Mouse (Mus musculus) urinary bladder, postnatal 25 days (tissue): ENCODE measurements around the gene Tmem267.
A peak's percentile ranks its signal among the peaks of the same experiment; 100 is the strongest.
"Not testable (repeated sequence)": the region's sequence is repeated elsewhere in the genome, so short reads cannot be mapped to it uniquely, and the experiment has no call there.

Experiments
- DNase-seq: peaks from one replicate; pipeline ENCODE4 v3.0.0; 2022; ENCODE audit warnings: low spot score

Gene Tmem267

GRCm38 (mm10) chr13:119487880-119488580 is at the start of gene Tmem267, which contains the start of gene 3110070M22Rik:
Gene Tmem267 (plus strand): TSS chr13:119488039.
Gene 3110070M22Rik (minus strand): TSS chr13:119488383.
- peak; percentile 89 for DNase-seq

DNA sequence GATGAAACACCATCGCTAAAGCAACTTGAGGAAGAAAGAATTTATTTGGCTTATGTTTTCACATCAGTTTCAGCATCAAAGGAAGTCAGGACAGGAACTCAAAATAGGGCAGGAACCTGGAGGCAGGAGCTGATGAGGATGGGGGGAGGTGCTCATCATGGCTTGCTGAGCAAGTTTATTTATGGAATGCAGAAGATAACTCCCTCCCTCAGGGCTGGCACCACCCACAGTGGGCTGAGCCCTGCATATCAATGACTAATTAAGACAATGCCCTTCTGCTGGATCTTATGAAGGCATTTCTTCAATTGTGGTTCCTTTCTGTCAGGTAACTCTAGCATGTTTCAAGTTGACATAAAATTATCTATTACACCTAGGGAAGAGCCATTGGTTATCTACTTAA is 45.6 kb upstream of the Tmem267 start:
- DNase-seq: no peak

DNA sequence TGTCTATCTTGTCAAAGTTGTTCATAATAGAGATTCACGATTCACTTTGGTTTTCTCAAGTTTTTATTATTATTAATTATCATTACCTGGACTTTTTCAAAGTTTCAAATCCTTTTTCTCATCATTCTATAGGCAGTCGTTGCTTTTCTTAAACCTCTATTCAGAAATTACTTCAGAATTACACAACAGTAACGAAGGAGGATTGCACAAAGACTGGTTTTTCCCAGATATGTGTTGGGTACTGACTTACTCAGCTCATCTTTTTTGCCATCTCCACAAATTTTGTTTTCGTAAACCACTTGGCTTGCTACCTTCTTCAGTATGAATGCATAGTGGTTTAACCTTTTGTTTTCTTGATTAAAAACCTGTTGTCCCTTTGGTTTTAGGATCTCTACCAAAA is 34.3 kb upstream of the Tmem267 start:
- DNase-seq: no peak

GRCm38 (mm10) chr13:119455082-119455481 is 32.8 kb upstream of the Tmem267 start:
- DNase-seq: no peak

GRCm38 (mm10) chr13:119456342-119456741 is 31.5 kb upstream of the Tmem267 start:
- no peak for DNase-seq

- DNase-seq: no peak
Measured at GRCm38 (mm10) chr13:119461900-119462595, 25.8 kb upstream of the Tmem267 start.

DNA sequence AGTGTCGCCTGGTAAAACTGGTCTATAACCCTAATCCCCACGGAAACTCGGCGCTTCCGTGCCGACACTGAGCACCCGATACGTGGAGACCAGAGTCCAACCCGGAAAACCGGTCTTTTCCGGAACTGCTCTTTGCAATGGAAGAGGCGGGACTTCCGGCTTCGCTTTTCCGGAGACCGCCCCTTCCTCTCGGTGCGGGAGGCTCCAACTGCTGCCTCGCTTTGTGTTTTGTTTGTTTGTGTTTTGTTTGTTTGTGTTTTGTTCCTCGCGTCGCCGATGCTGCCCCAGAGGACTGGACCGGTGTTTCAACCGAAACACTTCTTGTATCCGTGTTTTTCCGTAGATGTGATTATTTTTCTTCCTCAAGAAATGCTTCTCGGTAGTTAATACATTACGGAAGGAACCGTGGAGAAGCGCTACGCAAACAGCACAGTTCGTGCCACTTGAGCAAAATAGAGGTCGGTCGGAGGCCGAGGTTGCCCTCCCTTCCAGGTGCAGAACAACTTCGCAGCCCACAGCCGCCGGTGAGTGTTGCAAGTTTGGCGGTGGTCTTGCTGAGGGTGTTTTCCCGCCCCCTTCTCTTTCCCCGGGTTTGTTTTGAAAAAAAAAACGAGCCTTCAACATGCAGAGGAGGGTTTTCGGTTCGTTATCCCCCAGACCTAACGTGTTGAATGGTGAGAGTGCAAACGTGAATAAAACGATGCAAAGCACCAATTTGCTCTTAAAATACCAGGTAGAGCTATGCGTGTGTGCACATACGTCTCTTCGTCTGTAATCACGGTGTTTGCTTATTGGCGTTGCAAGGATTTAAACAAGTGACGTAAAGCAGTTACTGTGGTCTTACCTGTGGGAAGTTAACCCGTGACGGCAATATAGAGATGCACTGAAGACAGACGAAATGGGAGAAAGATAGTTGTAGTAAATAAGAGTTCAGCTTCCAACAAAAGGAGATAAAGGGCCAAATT is 25.0 kb upstream of the Tmem267 start, which contains the start of gene 4833420G17Rik:
TSS of gene 4833420G17Rik (plus strand) at position 173 of the 965 bp plus-strand sequence.
- DNase-seq: peak; percentile 83

DNA sequence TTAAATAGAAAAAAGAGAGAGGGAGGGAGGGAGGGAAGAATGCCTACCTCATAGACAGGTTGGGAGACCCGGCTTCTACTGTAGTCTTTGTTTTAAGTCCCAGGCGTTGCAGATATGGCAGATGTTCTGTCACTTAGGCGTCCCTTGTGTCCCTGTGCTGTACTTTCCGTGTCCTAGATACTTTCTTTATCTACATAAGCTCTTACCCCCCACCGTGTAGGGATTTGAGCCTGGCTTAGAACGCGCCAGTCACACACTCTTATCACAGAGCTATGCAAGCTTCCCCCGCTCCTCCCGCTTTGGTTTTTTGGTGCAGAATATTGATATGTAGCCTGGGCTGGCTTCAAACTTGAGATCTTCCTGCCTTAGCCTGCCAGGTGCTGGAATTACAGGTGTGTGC is 11.2 kb upstream of the Tmem267 start:
- no peak for DNase-seq

GRCm38 (mm10) chr13:119477789-119478188 is 10.1 kb upstream of the Tmem267 start:
- no peak for DNase-seq

GRCm38 (mm10) chr13:119487354-119487753 is 485 bp upstream of the Tmem267 start:
- DNase-seq: no peak

DNA sequence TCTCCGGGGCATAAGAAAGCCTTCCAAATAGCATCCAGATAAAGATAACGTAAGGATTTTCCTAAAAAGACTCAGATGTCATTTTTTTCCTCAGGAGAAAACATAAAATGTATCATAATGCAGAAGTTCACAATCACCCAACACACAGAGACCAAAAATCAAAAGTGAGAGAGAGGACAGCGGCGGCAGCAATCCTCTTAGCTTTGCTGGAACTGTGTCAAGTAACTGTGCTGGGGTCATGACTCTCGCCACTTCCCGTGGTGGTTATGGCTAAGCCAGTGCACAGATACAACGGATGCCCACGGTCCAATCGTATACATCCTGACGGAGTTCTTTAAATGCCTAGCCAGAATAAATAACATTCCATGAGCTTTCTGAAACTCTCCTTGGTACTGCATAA is 4.2 kb downstream of the Tmem267 start:
- DNase-seq: not testable (repeated sequence)

- not testable (repeated sequence) for DNase-seq
Measured at GRCm38 (mm10) chr13:119494938-119495337, 7.1 kb downstream of the Tmem267 start.

DNA sequence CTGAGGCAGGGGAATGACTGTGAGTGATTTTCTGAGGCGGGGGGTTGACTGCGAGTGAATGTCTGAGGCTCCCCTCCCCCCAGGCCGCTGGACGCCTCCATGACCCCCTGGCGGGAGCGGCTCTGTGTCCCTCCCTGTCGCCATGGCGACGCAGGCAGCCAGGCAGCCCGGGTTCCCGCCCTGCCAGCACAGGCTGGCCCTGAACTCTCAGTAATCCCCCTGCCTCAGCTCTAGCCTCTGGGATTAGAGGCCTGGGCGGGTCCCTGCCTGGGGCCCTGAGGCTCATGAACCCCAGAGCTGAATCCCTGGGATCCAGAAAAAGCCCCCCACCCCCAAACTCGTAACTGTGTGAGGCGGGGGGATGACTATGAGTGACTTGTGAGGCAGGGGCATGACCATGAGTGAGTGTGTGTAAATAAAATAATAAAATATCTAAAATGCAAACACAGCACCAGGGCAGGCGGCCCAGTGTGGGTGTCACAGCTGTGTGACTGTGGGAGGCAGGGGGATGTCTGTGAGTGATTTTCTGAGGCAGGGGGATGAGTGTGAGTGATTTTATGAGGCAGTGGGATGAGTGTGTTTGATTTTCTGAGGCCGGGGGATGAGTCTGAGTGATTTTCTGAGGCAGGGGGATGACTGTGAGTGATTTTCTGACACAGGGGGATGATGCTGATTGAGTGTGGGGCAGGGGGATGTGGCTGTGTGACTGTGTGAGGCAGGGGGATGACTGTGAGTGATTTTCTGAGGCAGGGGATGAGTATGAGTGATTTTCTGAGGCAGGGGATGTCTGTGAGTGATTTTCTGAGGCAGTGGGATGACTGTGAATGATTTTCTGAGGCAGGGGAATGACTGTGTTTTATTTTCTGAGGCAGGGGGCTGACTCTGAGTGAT is 108.7 kb downstream of the Tmem267 start:
- peak; percentile 43 for DNase-seq

DNA sequence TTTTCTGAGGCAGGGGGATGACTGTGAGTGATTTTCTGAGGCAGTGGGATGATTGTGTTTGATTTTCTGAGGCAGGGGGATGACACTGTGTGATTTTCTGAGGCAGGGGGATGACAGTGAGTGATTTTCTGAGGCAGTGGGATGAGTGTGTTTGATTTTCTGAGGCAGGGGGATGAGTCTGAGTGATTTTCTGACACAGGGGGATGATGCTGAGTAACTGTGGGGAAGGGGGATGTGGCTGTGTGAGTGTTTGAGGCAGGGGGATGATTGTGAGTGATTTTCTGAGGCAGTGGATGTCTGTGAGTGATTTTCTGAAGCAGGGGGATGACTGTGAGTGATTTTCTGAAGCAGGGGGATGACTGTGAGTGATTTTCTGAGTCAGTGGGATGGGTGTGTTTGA is 110.6 kb downstream of the Tmem267 start:
- not testable (repeated sequence) for DNase-seq

DNA sequence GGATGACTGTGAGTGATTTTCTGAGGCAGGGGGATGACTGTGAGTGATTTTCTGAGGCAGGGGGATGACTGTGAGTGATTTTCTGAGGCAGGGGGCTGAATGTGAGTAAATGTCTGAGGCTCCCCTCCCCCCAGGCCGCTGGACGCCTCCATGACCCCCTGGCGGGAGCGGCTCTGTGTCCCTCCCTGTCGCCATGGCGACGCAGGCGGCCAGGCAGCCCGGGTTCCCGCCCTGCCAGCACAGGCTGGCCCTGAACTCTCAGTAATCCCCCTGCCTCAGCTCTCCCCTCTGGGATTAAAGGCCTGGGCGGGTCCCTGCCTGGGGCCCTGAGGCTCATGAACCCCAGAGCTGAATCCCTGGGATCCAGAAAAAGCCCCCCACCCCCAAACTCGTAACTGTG is 111.2 kb downstream of the Tmem267 start:
- not testable (repeated sequence) for DNase-seq

DNA sequence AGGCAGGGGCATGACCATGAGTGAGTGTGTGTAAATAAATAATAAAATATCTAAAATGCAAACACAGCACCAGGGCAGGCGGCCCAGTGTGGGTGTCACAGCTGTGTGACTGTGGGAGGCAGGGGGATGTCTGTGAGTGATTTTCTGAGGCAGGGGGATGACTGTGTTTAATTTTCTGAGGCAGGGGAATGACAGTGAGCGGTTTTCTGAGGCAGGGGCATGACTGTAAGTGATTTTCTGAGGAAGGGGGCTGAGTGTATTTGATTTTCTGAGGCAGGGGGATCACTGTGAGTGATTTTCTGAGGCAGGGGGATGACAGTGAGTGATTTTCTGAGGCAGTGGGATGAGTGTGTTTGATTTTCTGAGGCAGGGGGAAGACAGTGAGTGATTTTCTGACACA is 111.7 kb downstream of the Tmem267 start:
- not testable (repeated sequence) for DNase-seq

GRCm38 (mm10) chr13:119600166-119600565 is 112.3 kb downstream of the Tmem267 start:
- DNase-seq: peak; percentile 57

DNA sequence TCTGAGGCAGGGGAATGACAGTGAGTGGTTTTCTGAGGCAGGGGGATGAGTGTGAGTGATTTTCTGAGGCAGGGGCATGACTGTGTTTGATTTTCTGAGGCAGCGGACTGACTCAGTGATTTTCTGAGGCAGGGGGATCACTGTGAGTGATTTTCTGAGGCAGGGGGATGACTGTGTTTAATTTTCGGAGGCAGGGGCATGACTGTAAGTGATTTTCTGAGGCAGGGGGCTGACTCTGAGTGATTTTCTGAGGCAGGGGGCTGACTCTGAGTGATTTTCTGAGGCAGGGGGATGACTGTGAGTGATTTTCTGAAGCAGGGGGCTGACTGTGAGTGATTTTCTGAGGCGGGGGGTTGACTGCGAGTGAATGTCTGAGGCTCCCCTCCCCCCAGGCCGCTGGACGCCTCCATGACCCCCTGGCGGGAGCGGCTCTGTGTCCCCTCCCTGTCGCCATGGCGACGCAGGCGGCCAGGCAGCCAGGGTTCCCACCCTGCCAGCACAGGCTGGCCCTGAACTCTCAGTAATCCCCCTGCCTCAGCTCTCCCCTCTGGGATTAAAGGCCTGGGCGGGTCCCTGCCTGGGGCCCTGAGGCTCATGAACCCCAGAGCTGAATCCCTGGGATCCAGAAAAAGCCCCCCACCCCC is 115.0 kb downstream of the Tmem267 start:
- DNase-seq: peak; percentile 80

- not testable (repeated sequence) for DNase-seq
Measured at GRCm38 (mm10) chr13:119603890-119604289, 116.1 kb downstream of the Tmem267 start.

DNA sequence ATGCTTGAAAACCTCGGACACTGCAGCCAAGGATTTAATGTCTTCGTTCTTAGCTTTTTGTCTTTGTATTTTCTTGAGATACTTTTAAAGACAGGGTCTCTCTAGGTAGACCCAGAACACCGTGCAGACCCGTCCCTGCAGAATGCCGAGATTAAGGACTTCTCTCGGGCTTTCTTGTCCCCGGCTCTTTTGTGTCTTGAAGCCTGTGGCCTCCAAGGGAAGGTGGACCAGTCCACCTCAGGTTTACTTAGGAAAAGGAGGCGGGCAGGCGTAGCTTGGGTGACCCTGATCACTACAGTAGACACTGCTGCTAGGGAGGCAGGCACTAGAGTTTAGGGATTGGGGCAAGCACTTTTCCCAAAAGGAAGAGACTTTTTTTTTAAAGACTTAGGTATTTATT is 116.5 kb downstream of the Tmem267 start:
- not testable (repeated sequence) for DNase-seq

GRCm38 (mm10) chr13:119618841-119619240 is 131.0 kb downstream of the Tmem267 start:
- DNase-seq: no peak
